Mouse (Mus musculus): ENCODE measurements at regions not wholly inside any gene's neighbourhood (a gene's known extent, or its start where the extent isn't known, plus 50 kb on each side); places are given as distances from the start of the nearest gene placed in this dataset.

GRCm38 (mm10) chr15:62091144-62091543 lies 1168.3 kb upstream of the A1bg start:
- no peak for DNase-seq (ENCODE audit: low spot score)

- no peak for DNase-seq (ENCODE audit: low spot score)
These were observed 1165.5 kb upstream of the A1bg start for GRCm38 (mm10) chr15:62088341-62088740.

- DNase-seq (ENCODE audit: low spot score): no peak
These were observed 1164.9 kb upstream of the A1bg start for GRCm38 (mm10) chr15:62087755-62088154.

GRCm38 (mm10) chr15:62086037-62086436 lies 1163.2 kb upstream of the A1bg start:
- no peak for DNase-seq (ENCODE audit: low spot score)

GRCm38 (mm10) chr15:62083347-62083746 lies 1160.5 kb upstream of the A1bg start:
- no peak for DNase-seq (ENCODE audit: low spot score)

GRCm38 (mm10) chr15:62082539-62082938 lies 1159.7 kb upstream of the A1bg start:
- DNase-seq (ENCODE audit: low spot score): no peak

GRCm38 (mm10) chr15:62079155-62080109 lies 1156.6 kb upstream of the A1bg start:
- DNase-seq (ENCODE audit: low spot score): no peak

- no peak for DNase-seq (ENCODE audit: low spot score)
These were observed 1153.9 kb upstream of the A1bg start for GRCm38 (mm10) chr15:62076552-62077234.

- no peak for DNase-seq (ENCODE audit: low spot score)
These were observed 1151.9 kb upstream of the A1bg start for GRCm38 (mm10) chr15:62074735-62075134.

GRCm38 (mm10) chr15:62073595-62073994 lies 1150.8 kb upstream of the A1bg start:
- DNase-seq (ENCODE audit: low spot score): no peak

- DNase-seq (ENCODE audit: low spot score): no peak
These were observed 1148.5 kb upstream of the A1bg start for GRCm38 (mm10) chr15:62071311-62071710.

GRCm38 (mm10) chr15:62068422-62069160 lies 1145.8 kb upstream of the A1bg start:
- DNase-seq (ENCODE audit: low spot score): no peak

GRCm38 (mm10) chr15:62064399-62064798 lies 1141.6 kb upstream of the A1bg start:
- no peak for DNase-seq (ENCODE audit: low spot score)

- DNase-seq (ENCODE audit: low spot score): no peak
These were observed 1134.6 kb upstream of the A1bg start for GRCm38 (mm10) chr15:62057449-62057848.

- DNase-seq (ENCODE audit: low spot score): no peak
These were observed 1134.1 kb upstream of the A1bg start for GRCm38 (mm10) chr15:62056889-62057288.

- no peak for DNase-seq (ENCODE audit: low spot score)
These were observed 1133.6 kb upstream of the A1bg start for GRCm38 (mm10) chr15:62056401-62056800.

GRCm38 (mm10) chr15:62055011-62055410 lies 1132.2 kb upstream of the A1bg start:
- DNase-seq (ENCODE audit: low spot score): no peak

GRCm38 (mm10) chr15:62053420-62054239 lies 1130.8 kb upstream of the A1bg start:
- no peak for DNase-seq (ENCODE audit: low spot score)

GRCm38 (mm10) chr15:62049416-62049815 lies 1126.6 kb upstream of the A1bg start:
- DNase-seq (ENCODE audit: low spot score): no peak

GRCm38 (mm10) chr15:62048981-62049380 lies 1126.2 kb upstream of the A1bg start:
- DNase-seq (ENCODE audit: low spot score): no peak

- DNase-seq (ENCODE audit: low spot score): no peak
These were observed 1123.5 kb upstream of the A1bg start for GRCm38 (mm10) chr15:62046276-62046675.

Measured in retina, embryonic 14.5 days (tissue).